Mouse (Mus musculus) brain, embryonic 18.5 days (tissue): Measurements from ENCODE around the gene Fancc.

Experiments used
- DNase-seq: peaks from one replicate; pipeline ENCODE4 v3.0.0-alpha.2; 2012; ENCODE audit warnings: low read depth, low spot score

Gene Fancc

DNA sequence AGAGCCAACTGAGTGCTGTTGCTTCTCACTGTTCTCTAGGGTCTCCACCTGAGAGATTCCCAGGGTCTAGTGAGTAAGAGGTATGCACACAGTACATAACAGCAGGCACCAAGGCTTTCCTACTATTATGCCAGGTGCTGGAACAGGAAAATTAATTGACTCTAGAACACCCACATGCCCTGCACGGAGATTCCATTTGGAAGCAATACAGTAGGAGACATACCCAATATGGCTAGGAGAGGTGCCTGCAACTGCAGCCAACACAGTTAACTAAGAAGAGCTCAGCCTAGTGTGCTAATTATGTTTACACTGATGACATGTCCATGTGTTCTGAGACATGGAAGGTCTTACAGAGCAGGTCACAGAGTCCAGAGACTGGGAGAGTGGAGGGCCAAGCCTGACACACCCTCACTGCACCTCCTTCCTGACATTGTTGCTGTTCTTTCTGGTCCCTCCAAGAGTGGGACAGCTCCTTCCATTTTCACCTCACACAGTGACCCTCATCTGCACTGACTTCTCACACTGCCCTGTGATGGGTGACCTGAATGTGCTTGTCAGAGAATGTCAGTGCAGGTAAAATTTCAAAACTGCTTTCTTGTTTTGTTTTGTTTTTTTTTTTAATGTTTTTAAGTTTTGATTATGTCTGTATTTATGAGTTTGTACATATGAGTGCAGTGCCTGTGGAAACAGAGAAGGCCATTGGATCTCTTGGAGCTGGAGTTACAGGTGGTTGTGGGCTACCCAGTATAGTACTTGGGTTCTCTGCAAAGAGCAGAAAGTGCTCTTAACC lies 234.7 kb downstream of the Fancc start:
- DNase-seq = no peak

DNA sequence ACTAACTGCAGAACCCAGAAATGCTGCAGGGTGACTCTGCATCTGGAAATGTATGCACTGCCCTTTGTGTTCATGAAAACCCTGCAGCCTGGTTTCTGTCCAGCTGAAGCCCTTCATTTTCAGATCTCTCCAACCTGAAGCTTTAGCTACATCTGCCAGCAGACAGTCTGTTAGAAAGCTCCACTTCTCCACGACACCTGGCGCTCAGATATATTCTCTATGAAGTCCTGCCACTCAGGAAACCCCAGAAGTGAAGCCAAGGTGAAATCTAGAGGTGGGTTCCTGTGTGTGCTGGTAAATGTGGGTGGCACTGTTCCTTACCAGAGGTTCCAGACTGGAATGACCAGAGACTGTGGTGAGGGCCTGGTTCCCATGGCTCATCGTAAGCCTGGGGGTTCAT lies 235.4 kb downstream of the Fancc start:
- DNase-seq = no peak

GRCm38 (mm10) chr13:63260753-63261631 lies 236.1 kb downstream of the Fancc start:
- DNase-seq = no peak

- DNase-seq = no peak
These were observed 236.9 kb downstream of the Fancc start for GRCm38 (mm10) chr13:63260133-63260532.

DNA sequence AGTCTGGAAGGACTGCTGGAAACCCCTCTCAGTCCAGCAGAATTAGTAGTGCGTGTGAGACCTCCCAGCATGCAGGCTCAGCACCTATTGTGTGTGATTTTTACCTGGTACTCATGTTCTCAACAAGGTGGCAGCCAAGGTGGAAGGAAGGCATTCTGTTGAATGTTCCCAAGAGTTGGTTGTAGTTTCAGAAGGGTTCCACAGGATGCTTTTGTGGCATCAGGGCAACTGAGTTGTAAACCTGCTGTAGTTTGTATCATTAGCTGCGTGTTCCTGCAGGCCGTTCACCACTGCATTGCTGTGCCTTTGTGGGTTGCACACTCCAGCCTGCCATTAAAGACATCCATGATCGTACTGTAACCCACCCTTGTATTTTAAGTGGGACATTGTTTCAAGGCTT lies 238.4 kb downstream of the Fancc start:
- DNase-seq = no peak

- no peak for DNase-seq
These were observed 238.9 kb downstream of the Fancc start for GRCm38 (mm10) chr13:63258167-63258582.

- DNase-seq = no peak
These were observed 240.3 kb downstream of the Fancc start for GRCm38 (mm10) chr13:63256807-63257206.

GRCm38 (mm10) chr13:63256146-63256545 lies 240.9 kb downstream of the Fancc start:
- DNase-seq = no peak

GRCm38 (mm10) chr13:63255519-63256011 lies 241.5 kb downstream of the Fancc start:
- DNase-seq = no peak

DNA sequence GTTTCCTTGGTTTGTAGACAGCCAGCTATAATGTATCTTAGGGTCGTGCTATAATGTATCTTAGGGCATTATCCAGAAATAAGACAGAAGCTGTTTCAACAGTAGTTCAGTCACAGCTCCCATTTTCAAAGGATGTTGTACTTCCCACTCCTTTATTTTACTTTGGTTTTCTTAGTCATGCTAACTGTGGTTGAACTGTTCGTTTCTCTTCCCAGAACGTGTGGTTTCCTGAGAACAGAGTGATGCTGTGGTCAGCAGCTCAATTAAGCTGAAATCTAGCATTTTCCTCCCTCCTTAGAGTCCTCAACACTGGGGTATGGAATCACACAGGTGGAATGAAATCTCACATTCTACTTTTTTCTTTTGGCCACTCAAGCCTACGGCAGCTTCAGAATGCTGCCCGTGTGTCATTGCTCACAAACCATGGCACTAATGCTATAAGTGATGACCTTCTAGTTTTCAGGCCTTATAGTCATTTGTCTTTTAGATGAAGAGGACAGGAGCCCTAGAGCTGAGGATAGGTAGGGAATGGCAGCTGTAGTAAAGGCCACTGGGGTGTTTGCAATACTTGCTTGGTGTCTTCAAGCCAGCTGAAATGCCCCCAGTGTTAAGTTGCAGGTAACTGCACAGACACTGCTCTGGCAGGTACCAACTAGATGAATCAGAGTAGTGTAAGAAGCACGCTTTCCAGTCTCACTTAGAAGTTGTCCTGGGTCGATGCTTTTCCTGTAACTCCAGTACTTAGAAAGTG lies 243.0 kb downstream of the Fancc start:
- no peak for DNase-seq

- no peak for DNase-seq
These were observed 243.9 kb downstream of the Fancc start for GRCm38 (mm10) chr13:63253147-63253546.

DNA sequence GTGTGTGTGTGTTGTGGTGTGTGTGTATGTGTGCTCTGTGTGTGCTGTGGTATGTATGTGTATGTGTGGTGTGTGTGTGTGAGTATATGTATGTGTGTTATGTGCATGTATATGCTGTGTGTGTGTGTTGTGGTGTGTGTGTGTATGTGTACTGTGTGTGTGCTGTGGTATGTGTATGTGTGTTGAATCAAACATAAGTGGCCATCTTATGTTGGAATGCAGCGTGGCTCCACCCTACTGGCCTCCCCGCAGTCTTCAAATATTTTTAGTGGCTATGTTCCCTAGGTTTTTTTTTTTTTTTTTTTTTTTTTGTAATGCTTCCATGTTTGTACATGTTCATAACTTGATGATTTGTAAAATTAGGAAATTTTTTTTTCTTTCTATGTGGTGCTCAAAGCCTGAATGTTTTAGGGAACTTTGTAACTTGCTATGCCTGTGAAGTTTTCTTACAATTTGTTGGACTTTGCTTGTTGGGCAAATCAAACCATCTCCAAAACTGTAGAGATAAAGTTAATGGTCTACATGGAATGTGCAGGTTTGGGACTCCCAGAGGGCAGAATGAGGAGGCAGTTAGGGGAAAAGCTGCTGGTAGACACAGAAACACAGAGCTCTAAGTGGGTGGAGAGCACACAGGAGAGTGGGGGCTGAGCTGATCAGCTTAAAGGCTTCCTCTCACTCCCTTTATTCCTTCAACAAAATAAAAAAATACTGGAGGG lies 244.6 kb downstream of the Fancc start:
- DNase-seq = no peak

DNA sequence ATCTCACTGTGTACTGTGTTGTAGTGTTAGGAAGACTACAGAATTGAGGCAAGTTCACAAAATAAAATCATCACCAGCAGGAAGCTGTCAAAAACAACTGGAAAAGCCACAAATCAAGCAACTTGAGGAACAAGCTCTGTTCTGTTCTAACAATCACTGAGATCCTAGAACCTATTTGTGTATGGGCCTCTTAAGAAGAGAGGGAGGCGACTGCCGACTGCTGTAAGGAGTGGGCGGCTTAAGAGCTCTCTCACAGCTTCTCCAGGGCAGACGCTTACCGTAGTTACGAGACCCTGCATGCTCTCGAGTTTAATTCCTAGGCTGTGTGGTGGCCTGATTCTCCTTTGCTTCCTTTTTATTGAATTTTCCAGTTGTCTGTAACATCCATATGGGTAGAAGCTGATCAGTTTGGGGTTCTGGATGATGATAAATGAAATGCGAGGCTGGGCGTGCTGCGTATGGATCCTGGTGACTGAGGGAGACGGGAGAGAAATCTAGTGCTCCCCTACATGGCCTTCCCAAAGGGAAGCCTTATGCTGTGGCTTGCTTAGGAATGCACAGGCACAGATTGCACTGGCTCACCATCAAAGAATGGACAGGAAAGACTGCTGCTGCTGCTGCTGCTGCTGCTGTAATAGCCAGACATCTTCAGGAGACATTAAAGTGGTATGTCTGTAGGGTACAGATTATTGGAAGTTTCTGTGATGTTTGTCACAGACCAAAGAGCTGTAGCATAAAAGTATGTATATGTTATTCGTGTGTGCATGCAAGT lies 245.8 kb downstream of the Fancc start:
- DNase-seq = no peak

- no peak for DNase-seq
These were observed 246.6 kb downstream of the Fancc start for GRCm38 (mm10) chr13:63250441-63250980.

GRCm38 (mm10) chr13:63249741-63250431 lies 247.2 kb downstream of the Fancc start:
- no peak for DNase-seq

DNA sequence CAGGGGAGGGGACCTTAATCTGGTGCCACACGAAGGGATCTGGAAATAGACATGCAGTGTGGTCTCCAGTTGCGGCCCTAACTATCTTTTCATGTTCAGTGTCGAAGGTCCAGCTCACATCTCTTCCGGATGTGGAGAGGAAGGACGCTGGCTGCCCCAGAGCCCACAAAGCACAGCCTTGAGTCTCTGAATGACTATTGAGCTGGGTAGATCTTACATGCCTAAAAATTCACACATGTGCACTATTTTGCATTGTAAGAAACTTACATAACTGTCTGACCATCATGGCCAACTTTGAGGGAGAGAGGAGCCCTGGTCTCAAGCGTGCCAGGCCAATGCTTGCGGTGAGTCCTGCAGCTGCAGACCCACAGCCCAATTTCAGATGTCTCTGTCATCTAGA lies 247.9 kb downstream of the Fancc start:
- DNase-seq = no peak

DNA sequence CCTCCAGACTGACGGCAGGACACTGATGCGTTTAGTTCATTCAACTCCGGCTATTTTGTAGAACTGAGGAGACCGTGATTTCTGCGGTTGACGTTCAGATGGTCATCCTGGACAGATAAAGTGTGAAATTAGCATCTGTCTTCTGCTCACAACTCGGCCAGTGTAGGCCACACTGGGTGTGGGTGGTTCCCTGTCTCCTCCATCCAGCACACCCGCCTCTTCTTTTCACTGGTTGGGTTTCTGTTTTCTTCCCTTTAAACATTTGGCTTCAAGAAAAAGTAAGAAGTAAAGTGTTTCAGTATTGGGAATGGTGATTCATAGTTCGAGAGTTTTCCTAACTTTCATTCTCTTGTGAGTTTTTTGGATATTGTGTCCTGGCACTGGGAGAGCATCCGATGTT lies 248.8 kb downstream of the Fancc start:
- no peak for DNase-seq

DNA sequence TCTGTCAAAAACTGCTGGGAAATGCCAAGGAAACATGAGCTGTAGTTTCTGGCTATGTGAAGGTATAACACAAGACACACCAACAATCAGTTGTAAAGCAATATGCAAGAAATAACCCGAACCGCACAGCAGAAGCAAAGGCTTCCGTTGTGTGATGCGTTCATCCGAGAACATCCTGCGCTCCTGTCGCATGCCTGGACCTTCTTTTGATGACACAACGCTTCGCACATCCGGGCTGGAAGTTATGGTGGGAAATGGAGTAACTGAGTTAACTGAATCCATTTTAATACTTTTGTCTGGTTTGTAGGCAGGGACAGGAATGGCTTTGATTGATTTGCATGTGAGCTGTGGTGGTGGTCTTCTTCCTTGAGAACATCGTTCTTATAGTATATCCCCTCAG lies 249.4 kb downstream of the Fancc start:
- no peak for DNase-seq

- DNase-seq = no peak
These were observed 250.0 kb downstream of the Fancc start for GRCm38 (mm10) chr13:63247041-63247440.
